Mouse (Mus musculus) heart, postnatal 0 days (tissue): ENCODE measurements around the gene Mfap2. TPM values are rescaled to one million over a fixed set of nuclear protein-coding genes. Genes with fewer than 3 reads are reported as not detected.
A peak's percentile ranks its signal among the peaks of the same experiment; 100 is the strongest.

Source experiments
- ATAC-seq: fragments of 200-750 bp; cut with Nextera tagmentation; 2 replicates; pipeline ENCODE4 v1.8.0; 2017; ENCODE audit warnings: low read depth, moderate number of reproducible peaks, moderate library complexity; ENCODE audit not compliant: insufficient read depth
- DNase-seq: peaks from one replicate; pipeline ENCODE4 v3.0.0-alpha.2; 2016; ENCODE audit warnings: low spot score
- H3K27ac ChIP-seq: fragments of 300-500 bp; sonication (generic); 2 replicates; pipeline ENCODE4 v1.5.1; 2014; ENCODE audit warnings: low read depth, mild to moderate bottlenecking
- H3K27me3 ChIP-seq: fragments of 300-500 bp; sonication (generic); 2 replicates; pipeline ENCODE4 v1.6.1; 2014; ENCODE audit warnings: low read length, mixed read lengths; ENCODE audit not compliant: control insufficient read depth, insufficient read depth
- H3K36me3 ChIP-seq: fragments of 300-500 bp; sonication (generic); replicated peaks from 2 replicates; pipeline ENCODE4 v1.6.1; 2014; ENCODE audit warnings: low read length, mixed read lengths; ENCODE audit not compliant: control insufficient read depth, insufficient read depth
- H3K4me1 ChIP-seq: fragments of 300-500 bp; sonication (generic); 2 replicates; pipeline ENCODE4 v1.6.1; 2014; ENCODE audit warnings: antibody characterized with exemption; ENCODE audit not compliant: control insufficient read depth, insufficient read depth
- H3K4me2 ChIP-seq: fragments of 300-500 bp; sonication (generic); 2 replicates; pipeline ENCODE4 v1.6.1; 2014; ENCODE audit warnings: low read depth, mild to moderate bottlenecking, low read length, moderate library complexity
- H3K4me3 ChIP-seq: fragments of 300-500 bp; sonication (generic); 2 replicates; pipeline ENCODE4 v1.5.1; 2014; ENCODE audit warnings: low read depth, low read length
- H3K9ac ChIP-seq: fragments of 300-500 bp; sonication (generic); replicated peaks from 2 replicates; pipeline ENCODE4 v1.6.1; 2014; ENCODE audit warnings: low read depth, low read length, mixed read lengths
- H3K9me3 ChIP-seq: fragments of 300-500 bp; sonication (generic); replicated peaks from 2 replicates; pipeline ENCODE4 v1.6.1; 2016; ENCODE audit warnings: low read length; ENCODE audit not compliant: control insufficient read depth
- CTCF ChIP-seq: IDR thresholded peaks from 2 replicates; pipeline ENCODE4 v1.5.1; 2016; ENCODE audit warnings: antibody characterized with exemption, control low read depth, low read depth
- EP300 ChIP-seq: IDR thresholded peaks from 2 replicates; pipeline ENCODE4 v1.6.1; 2016; ENCODE audit warnings: antibody characterized with exemption, low read depth
- WGBS: fragments of 180-500 bp; shearing (Covaris S2); extraction: QIAGEN DNeasy Blood & Tissue Kit; methylation state at CpG from one replicate; pipeline ENCODE4 v1.1.7; 2014; 5-methylcytosine and 5-hydroxymethylcytosine counted together
- polyA plus RNA-seq: library from polyadenylated mRNA; unstranded; fragments of >200 nt; fragmentation: Nextera tagmentation; extraction: Ambion mirVana; gene quantifications from 2 replicates; pipeline ENCODE4 v1.2.1, GENCODE M21; 2015
- total RNA-seq: library from RNA; depleted of rRNA; stranded (reverse); fragments of >200 nt; gene quantifications from 2 replicates; pipeline ENCODE4 v1.2.3, GENCODE M21; 2014; ENCODE audit warnings: low replicate concordance

Gene Mfap2
- total and polyA plus RNA-seq, 2 experiments from 2014 or later, result 45.0 to 114 TPM

- Histone ChIP-seq H3K4me1 (no peaks in the 10 kb centered on the region; the same call in 1 of the 2 replicates), H3K9me3 (no peaks in the 10 kb centered on the region), H3K4me2 (no peak overlapping the region), H3K4me3 (no peak overlapping the region), H3K36me3 (peaks cover 3% of the 10 kb centered on the region; the same call in 1 of the 2 replicates), H3K9ac (no peak overlapping the region), H3K27ac (no peak overlapping the region), H3K27me3 (no peaks in the 10 kb centered on the region)
- TF ChIP-seq CTCF (no peak), EP300 (no peak)
- ATAC-seq (no peak), DNase-seq (no peak)
- 62% methylated on average over 4 of the region's 4 CpGs for WGBS
Observed at GRCm38 (mm10) chr4:141049476-141049835, 39.2 kb downstream of the Mfap2 start.

- H3K4me1 ChIP-seq, result no peaks in the 10 kb centered on the region; the same call in 1 of the 2 replicates
- 75% methylated on average over 12 of the region's 12 CpGs for WGBS
- H3K9ac ChIP-seq, result no peak overlapping the region
- H3K36me3 ChIP-seq, result peaks cover 7% of the 10 kb centered on the region; the same call in 1 of the 2 replicates
- no peaks in the 10 kb centered on the region for H3K27me3 ChIP-seq
- ATAC-seq (no peak), DNase-seq (no peak)
- H3K9me3 ChIP-seq, result no peaks in the 10 kb centered on the region
- H3K4me2 ChIP-seq, result no peak overlapping the region
- TF ChIP-seq EP300 (no peak), CTCF (no peak)
- H3K27ac ChIP-seq, result no peak overlapping the region
- no peak overlapping the region for H3K4me3 ChIP-seq
Observed at GRCm38 (mm10) chr4:141052442-141052841, 42.2 kb downstream of the Mfap2 start.

- Histone ChIP-seq H3K27ac (no peak overlapping the region), H3K9me3 (no peaks in the 10 kb centered on the region), H3K4me3 (no peak overlapping the region), H3K4me2 (peak overlapping the region; percentile 19), H3K9ac (no peak overlapping the region), H3K4me1 (no peaks in the 10 kb centered on the region; the same call in 1 of the 2 replicates), H3K36me3 (peaks cover 8% of the 10 kb centered on the region; the same call in 1 of the 2 replicates), H3K27me3 (no peaks in the 10 kb centered on the region)
- DNase-seq, result no peak
- TF ChIP-seq EP300 (no peak), CTCF (no peak)
- WGBS, result 45% methylated on average over 8 of the region's 8 CpGs
- peak; percentile 35; the same call in 1 of the 2 replicates for ATAC-seq
Observed at GRCm38 (mm10) chr4:141053138-141053537, 42.9 kb downstream of the Mfap2 start.

- WGBS, result 42% methylated on average over 17 of the region's 17 CpGs
- H3K36me3 ChIP-seq, result peaks cover 8% of the 10 kb centered on the region; the same call in 1 of the 2 replicates
- H3K4me1 ChIP-seq, result no peaks in the 10 kb centered on the region; the same call in 1 of the 2 replicates
- H3K27ac ChIP-seq, result no peak overlapping the region
- ATAC-seq, result peak; percentile 68
- no peaks in the 10 kb centered on the region for H3K9me3 ChIP-seq
- H3K9ac ChIP-seq, result no peak overlapping the region
- TF ChIP-seq EP300 (no peak), CTCF (no peak)
- no peaks in the 10 kb centered on the region for H3K27me3 ChIP-seq
- peak overlapping the region; percentile 19 for H3K4me2 ChIP-seq
- DNase-seq, result peak; percentile 27
- H3K4me3 ChIP-seq, result no peak overlapping the region
Observed at GRCm38 (mm10) chr4:141053568-141054161, 43.4 kb downstream of the Mfap2 start.

- TF ChIP-seq EP300, result no peak
- no peak overlapping the region for H3K4me3 ChIP-seq
- H3K36me3 ChIP-seq, result peaks cover 8% of the 10 kb centered on the region; the same call in 1 of the 2 replicates
- DNase-seq (no peak), ATAC-seq (no peak)
- 94% methylated on average over 10 of the region's 10 CpGs for WGBS
- H3K27ac ChIP-seq, result no peak overlapping the region
- H3K4me1 ChIP-seq, result peaks cover 5% of the 10 kb centered on the region; the same call in 1 of the 2 replicates
- no peaks in the 10 kb centered on the region for H3K9me3 ChIP-seq
- H3K9ac ChIP-seq, result no peak overlapping the region
- H3K27me3 ChIP-seq, result no peaks in the 10 kb centered on the region
- H3K4me2 ChIP-seq, result no peak overlapping the region
Observed at GRCm38 (mm10) chr4:141056970-141057369, 46.8 kb downstream of the Mfap2 start.

GRCm38 (mm10) chr4:141058835-141059234, 48.6 kb downstream of the Mfap2 start:
- no peak for TF ChIP-seq EP300
- no peak for TF ChIP-seq CTCF
- WGBS, result 72% methylated on average over 9 of the region's 9 CpGs
- H3K4me1 ChIP-seq, result peaks cover 5% of the 10 kb centered on the region; the same call in 1 of the 2 replicates
- H3K9ac ChIP-seq, result no peak overlapping the region
- no peak overlapping the region for H3K4me3 ChIP-seq
- H3K4me2 ChIP-seq, result no peak overlapping the region
- H3K9me3 ChIP-seq, result no peaks in the 10 kb centered on the region
- ATAC-seq, result no peak
- H3K27ac ChIP-seq, result no peak overlapping the region
- peaks cover 8% of the 10 kb centered on the region; the same call in 1 of the 2 replicates for H3K36me3 ChIP-seq
- H3K27me3 ChIP-seq, result no peaks in the 10 kb centered on the region
- DNase-seq, result no peak
